8 mouse cellular contexts compared by ENCODE assay signal in the genomic region with DNA sequence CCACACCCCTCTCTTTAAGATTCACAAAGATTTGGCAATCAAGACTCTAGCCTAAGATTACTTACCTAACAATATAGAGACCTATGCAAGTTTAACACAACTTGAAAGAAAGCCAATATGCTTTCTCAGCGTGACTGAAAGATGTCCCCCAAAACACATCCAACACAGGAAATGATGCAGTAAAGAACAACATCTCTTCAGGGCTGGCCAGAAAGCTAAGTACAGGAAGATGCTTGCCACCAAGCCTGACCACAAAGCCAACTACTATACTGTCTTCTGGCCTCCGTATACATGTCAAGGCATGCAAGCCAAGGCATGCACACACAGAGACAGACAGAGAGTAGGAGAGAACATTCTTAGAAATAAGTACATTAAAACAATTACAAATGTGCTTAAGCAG. TPM values are rescaled to one million over a fixed set of nuclear protein-coding genes. Genes with fewer than 3 reads are reported as not detected.
DNase-seq lines count a peak whose midpoint lies in the region; ATAC-seq and TF ChIP-seq lines count a peak whose summit lies in the region.

No protein-coding gene starts in this region.

- no peaks in the 10 kb centered on the region for H3K9me3 ChIP-seq in erythroblast, embryonic 14.5 days (ENCODE audit: control insufficient read depth, low read length)
- no peaks in the 10 kb centered on the region for H3K9me3 ChIP-seq in forebrain, embryonic 11.5 days (ENCODE audit: control insufficient read depth, low read length)
- H3K9me3 ChIP-seq in liver, embryonic 14.5 days (ENCODE audit: control insufficient read depth, low read length): no peaks in the 10 kb centered on the region

- H3K36me3 ChIP-seq in erythroblast, embryonic 14.5 days (ENCODE audit: control insufficient read depth): peaks cover 18% of the 10 kb centered on the region
- no peaks in the 10 kb centered on the region for H3K36me3 ChIP-seq in forebrain, embryonic 11.5 days (ENCODE audit: control insufficient read depth, insufficient read depth, low read length)
- H3K36me3 ChIP-seq in liver, embryonic 14.5 days (replicated peaks; ENCODE audit: control insufficient read depth, insufficient read depth, low read depth): no peaks in the 10 kb centered on the region; the same call in 1 of the 2 replicates

- peak overlapping the region; percentile 64; the same call in 1 of the 2 replicates for H3K4me2 ChIP-seq in forebrain, embryonic 11.5 days (ENCODE audit: low read depth, low read length, severe bottlenecking)
- peak overlapping the region; percentile 85 for H3K4me2 ChIP-seq in liver, embryonic 14.5 days (ENCODE audit: low read depth)

- H3K27ac ChIP-seq in forebrain, embryonic 11.5 days (ENCODE audit: low read depth, low read length): no peak overlapping the region
- H3K27ac ChIP-seq in liver, embryonic 14.5 days: no peak overlapping the region

- H3K4me1 ChIP-seq in erythroblast, embryonic 14.5 days (ENCODE audit: control insufficient read depth): peaks cover 53% of the 10 kb centered on the region
- H3K4me1 ChIP-seq in forebrain, embryonic 11.5 days (replicated peaks; ENCODE audit: control insufficient read depth, insufficient read depth, low read length): peaks cover 7% of the 10 kb centered on the region; the same call in 1 of the 2 replicates
- peaks cover 15 to 20% of the 10 kb centered on the region in 2 experiments for H3K4me1 ChIP-seq in liver, embryonic 14.5 days (replicated peaks; ENCODE audit: control insufficient read depth in 2 of 2, insufficient read depth in 2 of 2, low read length in 1 of 2)

- H3K9ac ChIP-seq in forebrain, embryonic 11.5 days (ENCODE audit: low read length): no peak overlapping the region
- no peak overlapping the region for H3K9ac ChIP-seq in liver, embryonic 14.5 days (replicated peaks)

- no peak for TF ChIP-seq CTCF in liver, embryonic 14.5 days (IDR thresholded peaks at IDR 0.05; ENCODE audit: low read depth)

- peak overlapping the region; percentile 74 for H3K4me3 ChIP-seq in erythroblast, embryonic 14.5 days (replicated peaks)
- H3K4me3 ChIP-seq in forebrain, embryonic 11.5 days (ENCODE audit: low read depth, low read length): no peak overlapping the region
- peak overlapping the region; percentile 92 to 93; a peak in 3 of 4 replicates for H3K4me3 ChIP-seq in liver, embryonic 14.5 days (ENCODE audit: insufficient read depth in 1 of 2, low read depth in 2 of 2, low read length in 2 of 2)

- no peak for ATAC-seq in erythroblast, adult 5-6 weeks (replicated peaks; ENCODE audit: low FRiP score, poor library complexity, severe bottlenecking)
- no peak for ATAC-seq in forebrain, embryonic 11.5 days (replicated peaks; ENCODE audit: low FRiP score)
- no peak for ATAC-seq in liver, embryonic 14.5 days (ENCODE audit: insufficient read depth)

- TF ChIP-seq EP300 in liver, embryonic 14.5 days (IDR thresholded peaks at IDR 0.05; ENCODE audit: low read depth): no peak

- 88% methylated on average over 2 of the region's 2 CpGs for WGBS in forebrain, embryonic 11.5 days
- 9% methylated on average over 2 of the region's 2 CpGs for WGBS in liver, embryonic 14.5 days (ENCODE audit: insufficient replicate concordance)

- DNase-seq in 3T3-L1 (ENCODE audit: low read depth, low spot score): peak; percentile 15
- DNase-seq in forebrain, embryonic 11.5 days (ENCODE audit: low spot score): no peak
- no peak for DNase-seq in liver, embryonic 14.5 days (ENCODE audit: low read depth in 3 of 3, low spot score in 3 of 3)
- no peak for DNase-seq in frontal cortex, postnatal 14 days (ENCODE audit: low spot score in 2 of 2)
- DNase-seq in right cerebral cortex, adult 2 months (ENCODE audit: low spot score in 2 of 2): no peak
- no peak for DNase-seq in kidney, adult 11 months

- no peaks in the 10 kb centered on the region for H3K27me3 ChIP-seq in erythroblast, embryonic 14.5 days (ENCODE audit: control insufficient read depth)
- H3K27me3 ChIP-seq in forebrain, embryonic 11.5 days (ENCODE audit: control insufficient read depth, insufficient read depth, low read length): no peaks in the 10 kb centered on the region
- H3K27me3 ChIP-seq in liver, embryonic 14.5 days (ENCODE audit: control insufficient read depth, insufficient read depth, low read length): no peaks in the 10 kb centered on the region

RNA-seq across cellular contexts. Expression of a gene that starts 2.0 kb away (rescaled TPM):
- polyA plus RNA-seq in erythroblast, embryonic 14.5 days (2012): 7.1 and 8.2 TPM in 2 replicates
- 28.4 and 77.4 TPM in 2 replicates for total RNA-seq in erythroblast, adult 5-6 weeks (2015; ENCODE audit: low replicate concordance)
- total RNA-seq in erythroblast, adult 5-6 weeks (2017; ENCODE audit: low replicate concordance): 30.1 and 56.7 TPM in 2 replicates
- polyA plus RNA-seq in forebrain, embryonic 11.5 days (2014; fragmentation: Nextera tagmentation; extraction: Ambion mirVana): 56.7 and 66.7 TPM in 2 replicates
- 16.4 and 23.4 TPM in 2 replicates for polyA plus RNA-seq in liver, embryonic 14.5 days (2012; rRNA removed)
- polyA plus RNA-seq in liver, embryonic 14.5 days (2014; fragmentation: Nextera tagmentation; extraction: Ambion mirVana): 29.4 and 35.3 TPM in 2 replicates

RNA-seq across cellular contexts. Expression of a gene that starts 35.2 kb away (rescaled TPM):
- 0.11 and 0.19 TPM in 2 replicates for polyA plus RNA-seq in erythroblast, embryonic 14.5 days (2012)
- total RNA-seq in erythroblast, adult 5-6 weeks (2015; ENCODE audit: low replicate concordance): 12.5 and 23.2 TPM in 2 replicates
- 11.0 and 13.7 TPM in 2 replicates for total RNA-seq in erythroblast, adult 5-6 weeks (2017; ENCODE audit: low replicate concordance)
- polyA plus RNA-seq in forebrain, embryonic 11.5 days (2014; fragmentation: Nextera tagmentation; extraction: Ambion mirVana): 53.7 and 59.2 TPM in 2 replicates
- 3.1 and 4.7 TPM in 2 replicates for polyA plus RNA-seq in liver, embryonic 14.5 days (2012; rRNA removed)
- 8.8 and 11.6 TPM in 2 replicates for polyA plus RNA-seq in liver, embryonic 14.5 days (2014; fragmentation: Nextera tagmentation; extraction: Ambion mirVana)
